19 mouse cellular contexts compared by ENCODE assay signal in the genomic region with DNA sequence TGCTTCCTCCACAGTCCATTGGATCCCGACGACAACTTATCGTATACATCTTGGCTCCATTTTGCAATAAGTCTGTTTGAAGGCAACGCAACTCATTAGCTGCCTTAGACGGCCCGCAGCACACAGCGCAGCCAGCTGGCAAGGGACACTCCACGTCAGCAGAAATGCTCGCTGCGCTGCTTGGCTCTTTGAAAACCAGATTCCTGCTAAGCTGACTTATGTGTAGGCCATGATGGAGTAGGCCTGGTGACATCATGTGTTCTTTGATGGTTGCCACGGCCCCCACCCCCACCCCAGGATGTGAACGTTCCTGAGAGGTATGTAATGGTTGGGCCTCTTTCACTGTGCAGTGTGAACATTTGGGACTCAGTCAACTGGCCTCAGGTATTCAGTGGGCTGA.
DNase-seq lines count a peak whose midpoint lies in the region; ATAC-seq and TF ChIP-seq lines count a peak whose summit lies in the region.
"Had no signal": no experiment of that assay in that cellular context is flagged by ENCODE, and none has a peak within 500 bp of the region (broad histone marks: within the 10 kb centered on the region; RNA-seq: fewer than 3 reads in every experiment).

No protein-coding gene starts in this region.

- no peaks in the 10 kb centered on the region for H3K4me1 ChIP-seq in lung, postnatal 0 days (ENCODE audit: insufficient read depth, low read depth, low read length)
- H3K4me1 ChIP-seq: embryonic facial prominence, embryonic 13.5 days; hindbrain, embryonic 13.5 days; liver, embryonic 13.5 days; midbrain, embryonic 12.5 days; neural tube, embryonic 13.5 days had no signal

- 52% methylated on average over 12 of the region's 12 CpGs for WGBS in lung, postnatal 0 days

- H3K27me3 ChIP-seq in lung, postnatal 0 days (replicated peaks; ENCODE audit: insufficient read depth, low read length) = no peaks in the 10 kb centered on the region
- H3K27me3 ChIP-seq: embryonic facial prominence, embryonic 13.5 days; hindbrain, embryonic 13.5 days; liver, embryonic 13.5 days; midbrain, embryonic 12.5 days; neural tube, embryonic 13.5 days had no signal

- peak; percentile 76 for DNase-seq in heart, adult 11 months
- DNase-seq in heart, postnatal 36 days = no peak
- DNase-seq in lung, postnatal 0 days (ENCODE audit: low spot score) = peak; percentile 60
- DNase-seq in lung, postnatal 14 days = no peak
- peak; percentile 66 for DNase-seq in brain, embryonic 14.5 days (ENCODE audit: low read depth)
- peak; percentile 34 to 76 for DNase-seq in lung, postnatal 4 days
- no peak for DNase-seq in adrenal gland, postnatal 10 days
- DNase-seq: B cell, adult 2 months; cerebellum, adult 11 months; cerebellum, postnatal 10 days; gastrocnemius, postnatal 25 days; liver, embryonic 13.5 days; spleen, adult 18-20 months had no signal

- no peak for TF ChIP-seq CTCF in lung, postnatal 0 days (IDR thresholded peaks at IDR 0.05)
- TF ChIP-seq CTCF in brain, embryonic 14.5 days (IDR thresholded peaks at IDR 0.05; ENCODE audit: borderline replicate concordance, extremely low read depth, insufficient read depth, insufficient read length) = no peak

- H3K9ac ChIP-seq in lung, postnatal 0 days (replicated peaks; ENCODE audit: low read depth) = no peak overlapping the region
- H3K9ac ChIP-seq: embryonic facial prominence, embryonic 13.5 days; hindbrain, embryonic 13.5 days; liver, embryonic 13.5 days; midbrain, embryonic 12.5 days; neural tube, embryonic 13.5 days had no signal

- TF ChIP-seq POLR2A in brain, embryonic 14.5 days (IDR thresholded peaks at IDR 0.05; ENCODE audit: borderline replicate concordance, extremely low read depth, insufficient read depth, insufficient read length, poor library complexity, severe bottlenecking) = no peak

- ATAC-seq in lung, postnatal 0 days = peak; percentile 67
- ATAC-seq in frontal cortex, adult (ENCODE audit: low TSS enrichment) = no peak
- ATAC-seq: intestine, postnatal 0 days had no signal

- no peak overlapping the region for H3K4me3 ChIP-seq in lung, postnatal 0 days (ENCODE audit: low read depth, low read length)
- H3K4me3 ChIP-seq: embryonic facial prominence, embryonic 13.5 days; hindbrain, embryonic 13.5 days; liver, embryonic 13.5 days; midbrain, embryonic 12.5 days; neural tube, embryonic 13.5 days had no signal

- no peaks in the 10 kb centered on the region for H3K36me3 ChIP-seq in lung, postnatal 0 days (ENCODE audit: insufficient read depth, low read length)
- H3K36me3 ChIP-seq: embryonic facial prominence, embryonic 13.5 days; hindbrain, embryonic 13.5 days; liver, embryonic 13.5 days; midbrain, embryonic 12.5 days; neural tube, embryonic 13.5 days had no signal

- no peaks in the 10 kb centered on the region for H3K9me3 ChIP-seq in lung, postnatal 0 days (ENCODE audit: low read length)
- H3K9me3 ChIP-seq: embryonic facial prominence, embryonic 13.5 days; hindbrain, embryonic 13.5 days; liver, embryonic 13.5 days; midbrain, embryonic 12.5 days; neural tube, embryonic 13.5 days had no signal

- intact Hi-C loops in heart, postnatal 36 days (cut with DNase I) = no loop called here

- H3K27ac ChIP-seq in lung, postnatal 0 days (ENCODE audit: low read length) = no peak overlapping the region
- H3K27ac ChIP-seq: embryonic facial prominence, embryonic 13.5 days; hindbrain, embryonic 13.5 days; liver, embryonic 13.5 days; midbrain, embryonic 12.5 days; neural tube, embryonic 13.5 days had no signal

- TF ChIP-seq EP300 in lung, postnatal 0 days (IDR thresholded peaks at IDR 0.05) = no peak

- H3K4me2 ChIP-seq in lung, postnatal 0 days (replicated peaks; ENCODE audit: low read depth, low read length) = no peak overlapping the region
- H3K4me2 ChIP-seq: embryonic facial prominence, embryonic 13.5 days; hindbrain, embryonic 13.5 days; liver, embryonic 13.5 days; midbrain, embryonic 12.5 days; neural tube, embryonic 13.5 days had no signal

Comparison
In these comparisons a context has a peak if more than half of its experiments do, and no peak if none do; other contexts are left out.
1. DNase-seq: peak in heart, adult 11 months (single experiment), lung, postnatal 0 days (single experiment), brain, embryonic 14.5 days (single experiment) and lung, postnatal 4 days (2 of 2); none in heart, postnatal 36 days (0 of 2), lung, postnatal 14 days (single experiment) and adrenal gland, postnatal 10 days (single experiment).